Mouse (Mus musculus) liver, adult 2 months (tissue): ENCODE results near the gene Tbx15.

Source experiments
- CTCF ChIP-seq: fragments of 200-500 bp; IDR thresholded peaks from 2 replicates; pipeline ENCODE4 v1.5.1; 2011; ENCODE audit warnings: low read depth, low read length, control low read depth
- POLR2A ChIP-seq: fragments of 200-500 bp; IDR thresholded peaks from 2 replicates; pipeline ENCODE4 v1.6.1; 2011; ENCODE audit warnings: low read length, control low read depth; ENCODE audit not compliant: insufficient read depth; ENCODE audit errors: extremely low read depth

DNA sequence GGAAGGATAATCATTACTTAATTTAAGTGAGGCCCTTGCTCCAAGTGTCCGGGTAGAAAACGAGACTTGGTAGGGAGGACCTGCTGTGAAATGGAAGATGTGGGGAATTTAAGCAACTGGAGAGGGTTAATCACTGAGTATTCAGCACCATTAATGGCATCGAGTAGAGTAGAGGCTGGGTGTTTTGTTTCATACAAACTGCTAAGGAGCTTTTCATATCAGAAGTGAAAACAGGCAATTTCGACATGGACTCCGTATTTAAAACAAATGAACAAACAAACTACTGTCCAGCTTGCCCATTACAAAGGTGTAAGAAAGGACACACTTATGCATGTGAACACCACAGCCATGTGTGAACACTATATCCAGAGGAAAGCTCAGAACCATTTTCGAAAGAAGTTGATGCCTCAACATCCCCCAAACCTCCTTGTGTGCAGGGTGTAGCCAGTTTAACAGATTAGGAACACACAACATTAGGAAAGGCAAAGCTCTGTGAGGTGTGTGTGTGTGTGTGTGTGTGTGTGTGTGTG is 19.6 kb downstream of the Tbx15 start:
- TF ChIP-seq CTCF (no peak), POLR2A (no peak)
